Mouse (Mus musculus): ENCODE measurements around the gene Hecw1. TPM values are rescaled to one million over a fixed set of nuclear protein-coding genes. Genes with fewer than 3 reads are reported as not detected.

Hecw1 gene
- polyA plus RNA-seq, 1 experiment, result not detected

- Histone ChIP-seq H3K4me3 (replicated peaks; ENCODE audit: extremely low read depth, low read depth, low read length) (no peak overlapping the region), H3K4me1 (ENCODE audit: control insufficient read depth, insufficient read depth, low read length) (no peaks in the 10 kb centered on the region)
- DNase-seq, result no peak
- TF ChIP-seq POLR2A (IDR thresholded peaks at IDR 0.05; ENCODE audit: borderline replicate concordance, extremely low read depth, low read depth, low read length), result no peak
- no peak for TF ChIP-seq CTCF (IDR thresholded peaks at IDR 0.05; ENCODE audit: insufficient read depth, low read length)
- 75% methylated on average over 5 of the region's 5 CpGs for WGBS
Measured at GRCm38 (mm10) chr13:14506765-14507164, 16.3 kb downstream of the Hecw1 start.

- DNase-seq, result no peak
- 32% methylated on average over 1 of the region's 1 CpGs for WGBS
- Histone ChIP-seq H3K4me1 (ENCODE audit: control insufficient read depth, insufficient read depth, low read length) (no peaks in the 10 kb centered on the region), H3K4me3 (replicated peaks; ENCODE audit: extremely low read depth, low read depth, low read length) (no peak overlapping the region)
- TF ChIP-seq CTCF (IDR thresholded peaks at IDR 0.05; ENCODE audit: insufficient read depth, low read length) (no peak), POLR2A (IDR thresholded peaks at IDR 0.05; ENCODE audit: borderline replicate concordance, extremely low read depth, low read depth, low read length) (no peak)
Measured at GRCm38 (mm10) chr13:14500251-14500650, 22.8 kb downstream of the Hecw1 start.

GRCm38 (mm10) chr13:14498780-14499179 is 24.2 kb downstream of the Hecw1 start:
- 85% methylated on average over 8 of the region's 8 CpGs for WGBS
- no peak for DNase-seq
- Histone ChIP-seq H3K4me3 (replicated peaks; ENCODE audit: extremely low read depth, low read depth, low read length) (no peak overlapping the region), H3K4me1 (ENCODE audit: control insufficient read depth, insufficient read depth, low read length) (no peaks in the 10 kb centered on the region)
- TF ChIP-seq CTCF (IDR thresholded peaks at IDR 0.05; ENCODE audit: insufficient read depth, low read length) (no peak), POLR2A (IDR thresholded peaks at IDR 0.05; ENCODE audit: borderline replicate concordance, extremely low read depth, low read depth, low read length) (no peak)

- DNase-seq, result no peak
- 59% methylated on average over 2 of the region's 2 CpGs for WGBS
- Histone ChIP-seq H3K4me1 (ENCODE audit: control insufficient read depth, insufficient read depth, low read length) (no peaks in the 10 kb centered on the region), H3K4me3 (replicated peaks; ENCODE audit: extremely low read depth, low read depth, low read length) (no peak overlapping the region)
- TF ChIP-seq CTCF (IDR thresholded peaks at IDR 0.05; ENCODE audit: insufficient read depth, low read length) (no peak), POLR2A (IDR thresholded peaks at IDR 0.05; ENCODE audit: borderline replicate concordance, extremely low read depth, low read depth, low read length) (no peak)
Measured at GRCm38 (mm10) chr13:14496954-14497353, 26.1 kb downstream of the Hecw1 start.

- TF ChIP-seq POLR2A (IDR thresholded peaks at IDR 0.05; ENCODE audit: borderline replicate concordance, extremely low read depth, low read depth, low read length) (no peak), CTCF (IDR thresholded peaks at IDR 0.05; ENCODE audit: insufficient read depth, low read length) (no peak)
- WGBS, result 93% methylated on average over 2 of the region's 2 CpGs
- DNase-seq, result no peak
- no peak overlapping the region for H3K4me3 ChIP-seq (replicated peaks; ENCODE audit: extremely low read depth, low read depth, low read length)
- no peaks in the 10 kb centered on the region for H3K4me1 ChIP-seq (ENCODE audit: control insufficient read depth, insufficient read depth, low read length)
Measured at GRCm38 (mm10) chr13:14487812-14488211, 35.2 kb downstream of the Hecw1 start.

- no peak for DNase-seq
- 79% methylated on average over 1 of the region's 1 CpGs for WGBS
- H3K4me1 ChIP-seq (ENCODE audit: control insufficient read depth, insufficient read depth, low read length), result no peaks in the 10 kb centered on the region
- TF ChIP-seq POLR2A (IDR thresholded peaks at IDR 0.05; ENCODE audit: borderline replicate concordance, extremely low read depth, low read depth, low read length) (no peak), CTCF (IDR thresholded peaks at IDR 0.05; ENCODE audit: insufficient read depth, low read length) (no peak)
- H3K4me3 ChIP-seq (replicated peaks; ENCODE audit: extremely low read depth, low read depth, low read length), result no peak overlapping the region
Measured at GRCm38 (mm10) chr13:14471121-14471520, 51.9 kb downstream of the Hecw1 start.

GRCm38 (mm10) chr13:14467517-14467916 is 55.5 kb downstream of the Hecw1 start:
- no peaks in the 10 kb centered on the region for H3K4me1 ChIP-seq (ENCODE audit: control insufficient read depth, insufficient read depth, low read length)
- H3K4me3 ChIP-seq (replicated peaks; ENCODE audit: extremely low read depth, low read depth, low read length), result no peak overlapping the region
- DNase-seq, result no peak
- 71% methylated on average over 3 of the region's 3 CpGs for WGBS
- no peak for TF ChIP-seq CTCF (IDR thresholded peaks at IDR 0.05; ENCODE audit: insufficient read depth, low read length)
- no peak for TF ChIP-seq POLR2A (IDR thresholded peaks at IDR 0.05; ENCODE audit: borderline replicate concordance, extremely low read depth, low read depth, low read length)

GRCm38 (mm10) chr13:14461036-14461435 is 62.0 kb downstream of the Hecw1 start:
- H3K4me1 ChIP-seq (ENCODE audit: control insufficient read depth, insufficient read depth, low read length), result no peaks in the 10 kb centered on the region
- WGBS, result 76% methylated on average over 5 of the region's 5 CpGs
- TF ChIP-seq CTCF (IDR thresholded peaks at IDR 0.05; ENCODE audit: insufficient read depth, low read length), result no peak
- no peak for TF ChIP-seq POLR2A (IDR thresholded peaks at IDR 0.05; ENCODE audit: borderline replicate concordance, extremely low read depth, low read depth, low read length)
- no peak overlapping the region for H3K4me3 ChIP-seq (replicated peaks; ENCODE audit: extremely low read depth, low read depth, low read length)
- DNase-seq, result no peak

- no peaks in the 10 kb centered on the region for H3K4me1 ChIP-seq (ENCODE audit: control insufficient read depth, insufficient read depth, low read length)
- TF ChIP-seq CTCF (IDR thresholded peaks at IDR 0.05; ENCODE audit: insufficient read depth, low read length), result no peak
- no peak for TF ChIP-seq POLR2A (IDR thresholded peaks at IDR 0.05; ENCODE audit: borderline replicate concordance, extremely low read depth, low read depth, low read length)
- WGBS, result 56% methylated on average over 2 of the region's 2 CpGs
- DNase-seq, result no peak
- H3K4me3 ChIP-seq (replicated peaks; ENCODE audit: extremely low read depth, low read depth, low read length), result no peak overlapping the region
Measured at GRCm38 (mm10) chr13:14457043-14457442, 66.0 kb downstream of the Hecw1 start.

GRCm38 (mm10) chr13:14439540-14439939 is 83.5 kb downstream of the Hecw1 start:
- no peak for DNase-seq
- Histone ChIP-seq H3K4me1 (ENCODE audit: control insufficient read depth, insufficient read depth, low read length) (no peaks in the 10 kb centered on the region), H3K4me3 (replicated peaks; ENCODE audit: extremely low read depth, low read depth, low read length) (no peak overlapping the region)
- no peak for TF ChIP-seq POLR2A (IDR thresholded peaks at IDR 0.05; ENCODE audit: borderline replicate concordance, extremely low read depth, low read depth, low read length)
- TF ChIP-seq CTCF (IDR thresholded peaks at IDR 0.05; ENCODE audit: insufficient read depth, low read length), result no peak

Measured in lung, adult 2 months (tissue).